ENCODE assay signal across 8 mouse cellular contexts in genomic region chr9:50856341-50857081, GRCm38 (mm10). TPM values are rescaled to one million over a fixed set of nuclear protein-coding genes. Genes with fewer than 3 reads are reported as not detected.
DNase-seq lines count a peak whose midpoint lies in the region; ATAC-seq lines count a peak whose summit lies in the region.

No protein-coding gene starts in this region.

- WGBS in hindbrain, embryonic 11.5 days: 1% methylated on average over 44 of the region's 45 CpGs

- H3K4me3 ChIP-seq in hindbrain, embryonic 11.5 days (ENCODE audit: low read depth, low read length): peak overlapping the region; percentile 93

- H3K4me1 ChIP-seq in hindbrain, embryonic 11.5 days (replicated peaks; ENCODE audit: control insufficient read depth, insufficient read depth, low read length): no peaks in the 10 kb centered on the region

- peak; percentile 93 for DNase-seq in NIH3T3 (ENCODE audit: low read depth)
- DNase-seq in cerebellum, adult 9-11 months: peak; percentile 90
- DNase-seq in frontal cortex, adult 2 months (ENCODE audit: extremely low spot score in 1 of 2, low spot score in 1 of 2): peak; percentile 72 to 94
- DNase-seq in hindbrain, embryonic 11.5 days (ENCODE audit: low spot score): peak; percentile 95
- DNase-seq in layer of hippocampus, postnatal 14 days (ENCODE audit: low spot score in 2 of 2): peak; percentile 91 to 93
- DNase-seq in lung, postnatal 10 days: peak; percentile 95
- DNase-seq in ovary, postnatal 14 days (ENCODE audit: low spot score): peak; percentile 97
- peak; percentile 86 to 91 for DNase-seq in thymus, postnatal 10 days (ENCODE audit: low spot score in 2 of 2)

- ATAC-seq in hindbrain, embryonic 11.5 days (ENCODE audit: low FRiP score): peak; percentile 93

- no peaks in the 10 kb centered on the region for H3K36me3 ChIP-seq in hindbrain, embryonic 11.5 days (ENCODE audit: control insufficient read depth, insufficient read depth, low read length)

- H3K4me2 ChIP-seq in hindbrain, embryonic 11.5 days (replicated peaks; ENCODE audit: low read depth, low read length): peak overlapping the region; percentile 24

- H3K9me3 ChIP-seq in hindbrain, embryonic 11.5 days (ENCODE audit: control insufficient read depth, low read length): no peaks in the 10 kb centered on the region

- H3K27me3 ChIP-seq in hindbrain, embryonic 11.5 days (ENCODE audit: control insufficient read depth, insufficient read depth, low read length): no peaks in the 10 kb centered on the region

- H3K27ac ChIP-seq in hindbrain, embryonic 11.5 days (ENCODE audit: low read depth, low read length): peak overlapping the region; percentile 75

- H3K9ac ChIP-seq in hindbrain, embryonic 11.5 days (ENCODE audit: low read depth, low read length): peak overlapping the region; percentile 75

RNA-seq across cellular contexts. Expression of gene Ppp2r1b, which starts 11.4 kb away (rescaled TPM):
- 14.0 and 16.8 TPM in 2 replicates for polyA plus RNA-seq in frontal cortex, adult 2 months (2012; rRNA removed)
- 105 and 118 TPM in 2 replicates for polyA plus RNA-seq in hindbrain, embryonic 11.5 days (2014; fragmentation: Nextera tagmentation; extraction: Ambion mirVana)
- total RNA-seq in layer of hippocampus, postnatal 14 days (2021): 10 to 100 TPM; 14.3 to 16.8 TPM

Comparison
In these comparisons a context has a peak if more than half of its experiments do, and no peak if none do; other contexts are left out.
1. Peak in every context shown above with its lines: DNase-seq, ATAC-seq, H3K4me3 ChIP-seq and H3K27ac ChIP-seq.